In genomic region chr2:120482506-120483389, GRCm38 (mm10) we compare ENCODE assay signal across 11 mouse cellular contexts. TPM values are rescaled to one million over a fixed set of nuclear protein-coding genes. Genes with fewer than 3 reads are reported as not detected.
A peak's percentile ranks its signal among the peaks of the same experiment; 100 is the strongest.
DNase-seq lines count a peak whose midpoint lies in the region; ATAC-seq and TF ChIP-seq lines count a peak whose summit lies in the region.
"Had no signal": no experiment of that assay in that cellular context is flagged by ENCODE, and none has a peak within 500 bp of the region (broad histone marks: within the 10 kb centered on the region; RNA-seq: fewer than 3 reads in every experiment).

No protein-coding gene starts in this region.

- DNase-seq in MEL (ENCODE audit: low read depth, low spot score), result peak; percentile 20
- DNase-seq in heart, embryonic 10.5 days (ENCODE audit: low spot score), result no peak
- peak; percentile 53 for DNase-seq in kidney, adult 2 months
- DNase-seq in cerebellum, postnatal 36 days, result no peak
- DNase-seq in ovary, postnatal 14 days (ENCODE audit: low spot score), result no peak
- DNase-seq: midbrain, embryonic 14.5 days had no signal

- H3K9ac ChIP-seq in MEL (ENCODE audit: control insufficient read depth, low read depth, low read length, poor library complexity, severe bottlenecking), result no peak overlapping the region
- no peak overlapping the region for H3K9ac ChIP-seq in stomach, embryonic 15.5 days
- H3K9ac ChIP-seq in hindbrain, embryonic 16.5 days (ENCODE audit: low read depth, low read length), result no peak overlapping the region
- H3K9ac ChIP-seq: forebrain, embryonic 12.5 days; limb, embryonic 12.5 days had no signal

- H3K4me2 ChIP-seq in stomach, embryonic 15.5 days, result no peak overlapping the region
- H3K4me2 ChIP-seq in hindbrain, embryonic 16.5 days (ENCODE audit: low read length), result no peak overlapping the region
- H3K4me2 ChIP-seq: forebrain, embryonic 12.5 days; limb, embryonic 12.5 days had no signal

- 69% methylated on average over 8 of the region's 8 CpGs for WGBS in heart, embryonic 10.5 days
- WGBS in kidney, adult 2 months, result 37% methylated on average over 8 of the region's 8 CpGs
- 64% methylated on average over 8 of the region's 8 CpGs for WGBS in stomach, embryonic 15.5 days
- WGBS in hindbrain, embryonic 16.5 days, result 77% methylated on average over 8 of the region's 8 CpGs

- no peaks in the 10 kb centered on the region for H3K79me2 ChIP-seq in MEL (ENCODE audit: control insufficient read depth, insufficient read depth, low read length, poor library complexity)

- no peak for TF ChIP-seq CTCF in MEL (IDR thresholded peaks at IDR 0.05 in 2 of 3, conservative IDR thresholded peaks at IDR 0.05 in 1 of 3; ENCODE audit: control insufficient read depth in 1 of 3, insufficient read depth in 1 of 3, low read depth in 2 of 3, low read length in 3 of 3, poor library complexity in 1 of 3, severe bottlenecking in 1 of 3)
- no peak for TF ChIP-seq CTCF in kidney, adult 2 months (conservative IDR thresholded peaks at IDR 0.05; ENCODE audit: insufficient read depth, insufficient read length, low read depth, low read length)

- no peak overlapping the region for H3K27ac ChIP-seq in MEL (ENCODE audit: control insufficient read depth, low read depth, low read length)
- H3K27ac ChIP-seq in heart, embryonic 10.5 days, result 0 out of 2 replicates have a peak overlapping the region, but pooled peaks have one; percentile 36
- H3K27ac ChIP-seq in kidney, adult 2 months (ENCODE audit: insufficient read depth, low read depth, low read length), result 0 out of 2 replicates have a peak overlapping the region, but pooled peaks have one; percentile 27
- peak overlapping the region; percentile 3; the same call in 1 of the 2 replicates for H3K27ac ChIP-seq in stomach, embryonic 15.5 days
- H3K27ac ChIP-seq in hindbrain, embryonic 16.5 days (ENCODE audit: low read depth, low read length), result no peak overlapping the region
- H3K27ac ChIP-seq: forebrain, embryonic 12.5 days; hindbrain, postnatal 0 days; limb, embryonic 12.5 days had no signal

- H3K9me3 ChIP-seq in MEL (replicated peaks; ENCODE audit: insufficient read depth, low read length), result no peaks in the 10 kb centered on the region
- H3K9me3 ChIP-seq in heart, embryonic 10.5 days, result no peaks in the 10 kb centered on the region
- no peaks in the 10 kb centered on the region for H3K9me3 ChIP-seq in stomach, embryonic 15.5 days
- H3K9me3 ChIP-seq in hindbrain, embryonic 16.5 days (ENCODE audit: control insufficient read depth, low read length), result no peaks in the 10 kb centered on the region
- H3K9me3 ChIP-seq: forebrain, embryonic 12.5 days; limb, embryonic 12.5 days had no signal

- no peak overlapping the region for H3K4me3 ChIP-seq in MEL (ENCODE audit: control insufficient read depth in 1 of 2, insufficient read depth in 1 of 2, low read depth in 2 of 2, low read length in 2 of 2)
- H3K4me3 ChIP-seq in heart, embryonic 10.5 days, result no peak overlapping the region
- no peak overlapping the region for H3K4me3 ChIP-seq in kidney, adult 2 months (ENCODE audit: insufficient read depth, low read depth, low read length)
- H3K4me3 ChIP-seq in stomach, embryonic 15.5 days (replicated peaks), result no peak overlapping the region
- H3K4me3 ChIP-seq in hindbrain, embryonic 16.5 days (ENCODE audit: low read length), result no peak overlapping the region
- H3K4me3 ChIP-seq: forebrain, embryonic 12.5 days; limb, embryonic 12.5 days had no signal

- TF ChIP-seq EP300 in MEL (IDR thresholded peaks at IDR 0.05; ENCODE audit: low read depth in 1 of 2, low read length in 2 of 2), result no peak

- TF ChIP-seq POLR2A in MEL (IDR thresholded peaks at IDR 0.05; ENCODE audit: control insufficient read depth in 1 of 2, insufficient read depth in 1 of 2, low read depth in 1 of 2, low read length in 2 of 2, poor library complexity in 1 of 2), result no peak
- TF ChIP-seq POLR2A in kidney, adult 2 months (IDR thresholded peaks at IDR 0.05; ENCODE audit: low read depth, low read length), result no peak

- peak; percentile 56; the same call in 1 of the 2 replicates for ATAC-seq in stomach, embryonic 15.5 days (ENCODE audit: insufficient read depth, low FRiP score, low read depth)
- no peak for ATAC-seq in hindbrain, embryonic 16.5 days
- ATAC-seq: hindbrain, postnatal 0 days had no signal

- TF ChIP-seq RAD21 in MEL (IDR thresholded peaks at IDR 0.05; ENCODE audit: low read depth, low read length), result no peak

- no peaks in the 10 kb centered on the region for H3K36me3 ChIP-seq in MEL (ENCODE audit: control insufficient read depth in 1 of 2, insufficient read depth in 2 of 2, low read length in 2 of 2)
- no peaks in the 10 kb centered on the region for H3K36me3 ChIP-seq in heart, embryonic 10.5 days
- no peaks in the 10 kb centered on the region for H3K36me3 ChIP-seq in kidney, adult 2 months (ENCODE audit: control insufficient read depth, insufficient read depth, low read length)
- no peaks in the 10 kb centered on the region for H3K36me3 ChIP-seq in stomach, embryonic 15.5 days
- no peaks in the 10 kb centered on the region for H3K36me3 ChIP-seq in hindbrain, embryonic 16.5 days (ENCODE audit: control insufficient read depth, insufficient read depth, low read length)
- H3K36me3 ChIP-seq: forebrain, embryonic 12.5 days; limb, embryonic 12.5 days had no signal

- H3K4me1 ChIP-seq in MEL (ENCODE audit: control insufficient read depth in 1 of 2, insufficient read depth in 2 of 2, low read length in 2 of 2), result peaks cover 0 to 6% of the 10 kb centered on the region in 2 experiments; a peak in 1 of 4 replicates
- H3K4me1 ChIP-seq in heart, embryonic 10.5 days, result peaks cover 22% of the 10 kb centered on the region
- 0 out of 2 replicates have a peak, but pooled peaks cover 3% of the 10 kb centered on the region for H3K4me1 ChIP-seq in kidney, adult 2 months (ENCODE audit: control insufficient read depth, insufficient read depth, low read length)
- no peaks in the 10 kb centered on the region for H3K4me1 ChIP-seq in stomach, embryonic 15.5 days
- H3K4me1 ChIP-seq in hindbrain, embryonic 16.5 days (ENCODE audit: control insufficient read depth, insufficient read depth, low read depth, low read length), result no peaks in the 10 kb centered on the region
- H3K4me1 ChIP-seq: forebrain, embryonic 12.5 days had no signal

- no peaks in the 10 kb centered on the region; a peak in 1 of 4 replicates for H3K27me3 ChIP-seq in MEL (ENCODE audit: control insufficient read depth in 1 of 2, insufficient read depth in 2 of 2, low read length in 2 of 2)
- no peaks in the 10 kb centered on the region for H3K27me3 ChIP-seq in heart, embryonic 10.5 days (ENCODE audit: insufficient read depth, poor library complexity, severe bottlenecking)
- H3K27me3 ChIP-seq in kidney, adult 2 months (replicated peaks; ENCODE audit: control insufficient read depth, insufficient read depth, low read length), result no peaks in the 10 kb centered on the region
- no peaks in the 10 kb centered on the region for H3K27me3 ChIP-seq in stomach, embryonic 15.5 days (replicated peaks)
- no peaks in the 10 kb centered on the region for H3K27me3 ChIP-seq in hindbrain, embryonic 16.5 days (replicated peaks; ENCODE audit: control insufficient read depth, insufficient read depth, low read length)
- H3K27me3 ChIP-seq: forebrain, embryonic 12.5 days; limb, embryonic 12.5 days had no signal

TF ChIP-seq in MEL, 35 proteins besides CTCF, POLR2A, EP300 and RAD21:
- TF ChIP-seq HCFC1 (IDR thresholded peaks at IDR 0.05; ENCODE audit: low read depth, low read length), result no peak
- no peak for TF ChIP-seq MYB (IDR thresholded peaks at IDR 0.05; ENCODE audit: low read depth, low read length)
- no peak for TF ChIP-seq NELFE (IDR thresholded peaks at IDR 0.05; ENCODE audit: low read depth, low read length)
- no peak for TF ChIP-seq UBTF (IDR thresholded peaks at IDR 0.05; ENCODE audit: borderline replicate concordance, insufficient read depth, low read depth, low read length)
- TF ChIP-seq ETS1 (IDR thresholded peaks at IDR 0.05; ENCODE audit: low read depth, low read length), result no peak
- TF ChIP-seq MYC (IDR thresholded peaks at IDR 0.05; ENCODE audit: low read depth, low read length), result no peak
- TF ChIP-seq TBP (IDR thresholded peaks at IDR 0.05; ENCODE audit: low read depth, low read length), result no peak
- peak; percentile 86 for TF ChIP-seq RCOR1 (IDR thresholded peaks at IDR 0.05; ENCODE audit: low read depth, low read length)
- peak; percentile 66; the same call in 1 of the 2 replicates for TF ChIP-seq BHLHE40 (IDR thresholded peaks at IDR 0.05; ENCODE audit: borderline replicate concordance, low read depth, low read length)
- TF ChIP-seq CHD1 (IDR thresholded peaks at IDR 0.05; ENCODE audit: low read depth, low read length), result no peak
- TF ChIP-seq USF1 (IDR thresholded peaks at IDR 0.05; ENCODE audit: low read depth, low read length), result no peak
- no peak for TF ChIP-seq CHD2 (IDR thresholded peaks at IDR 0.05; ENCODE audit: low read length)
- TF ChIP-seq E2F4 (IDR thresholded peaks at IDR 0.05; ENCODE audit: borderline replicate concordance, low read depth, low read length), result no peak

RNA-seq across cellular contexts. Expression of gene Capn3, which starts 26.9 kb away (rescaled TPM):
- total RNA-seq in MEL (2012; rRNA removed), result not detected in 2 replicates
- not detected for polyA plus RNA-seq in MEL (2012; ENCODE audit: insufficient read depth in 1 of 2, insufficient read length in 2 of 2, low read depth in 1 of 2, low replicate concordance in 2 of 2, missing spikeins in 1 of 2)
- polyA plus RNA-seq in heart, embryonic 10.5 days (2016; fragmentation: Nextera tagmentation; extraction: Ambion mirVana), result 5.2 and 6.3 TPM in 2 replicates
- polyA plus RNA-seq in kidney, adult 2 months (2012; rRNA removed), result 0.48 and 1.0 TPM in 2 replicates
- 0.95 and 1.4 TPM in 2 replicates for polyA plus RNA-seq in stomach, embryonic 15.5 days (2015; fragmentation: Nextera tagmentation; extraction: Ambion mirVana)
- polyA plus RNA-seq in hindbrain, embryonic 16.5 days (2015; fragmentation: Nextera tagmentation; extraction: Ambion mirVana), result 0.54 and 0.79 TPM in 2 replicates

Comparison
In these comparisons a context has a peak if more than half of its experiments do, and no peak if none do; other contexts are left out.
1. DNase-seq: peak in MEL (single experiment) and kidney, adult 2 months (single experiment); none in heart, embryonic 10.5 days (single experiment), cerebellum, postnatal 36 days (0 of 2) and ovary, postnatal 14 days (single experiment).
2. H3K27ac ChIP-seq: peak in heart, embryonic 10.5 days (single experiment), kidney, adult 2 months (single experiment) and stomach, embryonic 15.5 days (single experiment); none in MEL (single experiment) and hindbrain, embryonic 16.5 days (single experiment).